Mouse (Mus musculus) lung, adult 10 weeks (tissue): Measurements from ENCODE around the gene Gm15557. TPM values are rescaled to one million over a fixed set of nuclear protein-coding genes. Genes with fewer than 3 reads are reported as not detected.

Experiments used
- polyA plus RNA-seq: library from polyadenylated mRNA; stranded (reverse); fragments of 350-450 nt; fragmentation: Illumina TruSeq; extraction: RNeasy Lipid Tissue Mini Kit (QIAGEN cat#74804); gene quantifications from one replicate; pipeline ENCODE4 v1.2.3, GENCODE M21; 2014; ENCODE audit warnings: low read depth, low replicate concordance; ENCODE audit not compliant: insufficient read depth

Gm15557 gene
- polyA plus RNA-seq = not detected

DNA sequence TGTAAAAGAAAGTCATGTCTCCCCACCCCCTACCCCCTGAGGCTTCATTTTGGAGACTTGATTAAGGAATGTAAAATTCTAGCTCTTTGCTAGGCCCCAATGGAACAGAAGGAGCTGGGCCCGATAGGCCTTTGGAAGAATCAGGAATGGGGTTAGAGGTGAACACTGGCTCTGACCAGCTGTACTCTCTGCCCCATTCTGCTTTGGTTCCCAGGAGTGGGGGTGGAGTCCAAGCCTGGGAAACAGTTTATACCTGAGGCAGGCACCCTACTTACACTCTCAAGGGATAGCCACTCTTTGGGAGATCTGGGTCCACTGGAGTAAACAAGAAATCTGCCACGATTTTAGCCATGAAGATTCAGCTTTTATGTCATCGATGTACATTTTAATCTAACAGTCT lies at the start of gene Gm15557:
Gene Gm15557, plus strand, starts transcription at position 48 of the 400 bp plus-strand sequence.

GRCm38 (mm10) chr2:155929531-155930442 lies 10.7 kb upstream of the Gm15557 start, which contains the start of gene Uqcc1:
Uqcc1 (minus strand) TSS chr2:155930310.

DNA sequence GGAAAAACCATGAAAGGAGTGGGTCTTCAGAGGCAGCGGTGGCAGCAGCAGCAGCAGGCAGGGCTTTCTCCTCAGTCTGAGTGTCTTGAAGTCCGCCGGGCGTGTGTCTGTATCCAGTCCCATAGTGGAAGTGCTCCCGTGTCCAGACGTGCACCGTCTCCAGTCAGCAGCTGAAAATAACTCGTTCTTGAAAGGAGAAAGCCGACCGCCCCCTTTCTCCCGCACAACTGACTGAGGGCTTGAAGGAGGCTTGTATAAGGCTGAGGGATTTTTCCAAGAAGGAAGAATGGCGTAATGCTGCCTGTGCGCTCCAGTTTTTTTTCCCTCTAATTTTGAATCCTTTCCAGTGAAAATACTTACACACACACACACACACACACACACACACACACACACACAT lies 4.6 kb downstream of the Gm15557 start, which contains the start of gene Gdf5:
Gene Gdf5, minus strand, starts transcription at position 244 of the 400 bp plus-strand sequence.

DNA sequence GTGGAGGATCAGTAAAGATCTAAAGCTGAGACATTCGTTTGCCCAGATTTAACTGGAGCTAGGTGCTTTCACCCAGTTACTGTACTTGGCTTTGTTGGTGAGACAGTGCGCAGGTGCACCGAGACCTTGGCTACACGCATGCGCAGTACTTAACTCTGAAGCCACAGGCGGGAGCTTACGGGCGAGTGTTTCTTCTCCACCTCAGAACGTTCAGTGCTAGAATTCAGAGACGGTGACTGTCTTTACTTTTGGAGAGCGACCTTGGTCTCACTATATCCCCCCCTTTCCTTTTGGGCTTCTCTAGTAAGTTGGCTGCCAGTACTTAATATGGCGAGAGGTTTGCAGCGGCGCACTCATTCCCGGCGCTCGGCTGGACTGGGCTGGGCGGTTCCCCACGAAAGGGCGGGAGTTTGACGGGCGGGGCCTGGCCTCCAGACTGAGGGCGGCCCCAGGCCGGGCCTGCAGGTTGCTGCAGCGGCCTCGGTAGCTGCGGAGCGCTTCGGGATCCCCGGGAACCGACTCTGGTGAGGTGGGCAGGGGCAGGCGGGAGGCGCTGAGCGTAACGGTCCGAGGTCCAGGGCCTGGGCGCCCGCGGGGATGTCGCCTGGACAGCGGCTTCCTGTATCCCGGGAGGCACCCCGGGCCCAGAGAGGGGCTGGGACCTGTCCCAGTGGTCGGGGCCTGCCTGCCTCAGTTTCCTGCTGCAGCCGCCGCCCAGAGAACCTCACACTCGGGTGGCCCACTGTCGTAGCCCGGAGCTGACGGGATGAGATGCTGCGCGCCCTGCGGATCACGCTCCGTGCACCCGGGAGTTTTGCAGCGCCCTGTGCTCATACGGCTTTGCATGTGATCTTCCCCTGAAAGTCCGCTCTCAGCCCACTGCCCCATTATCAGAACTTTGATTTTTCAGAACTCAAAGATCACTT lies 15.9 kb downstream of the Gm15557 start, which contains the start of gene Cep250:
Gene Cep250, plus strand, starts transcription at position 325 of the 926 bp plus-strand sequence.

Other genes starting within 250 kb of the Gm15557 start
- 48.8 TPM for gene Trpc4ap, start 248.3 kb upstream of the Gm15557 start, polyA plus RNA-seq
- 29.9 TPM for gene Edem2, start 211.3 kb upstream of the Gm15557 start, polyA plus RNA-seq
- gene Gm17581, start 204.9 kb upstream of the Gm15557 start, polyA plus RNA-seq = not detected
- 3.2 TPM for gene Procr, start 189.6 kb upstream of the Gm15557 start, polyA plus RNA-seq
- not detected for gene Mmp24, start 165.4 kb upstream of the Gm15557 start, polyA plus RNA-seq
- 44.7 TPM for gene BC029722, start 121.3 kb upstream of the Gm15557 start, polyA plus RNA-seq
- gene Eif6, start 113.8 kb upstream of the Gm15557 start, polyA plus RNA-seq = 71.3 TPM
- gene Fam83c, start 105.9 kb upstream of the Gm15557 start, polyA plus RNA-seq = not detected
- 30.8 TPM for gene Uqcc1, start 10.4 kb upstream of the Gm15557 start, polyA plus RNA-seq
- 0.35 TPM for gene Gdf5, start 4.6 kb downstream of the Gm15557 start, polyA plus RNA-seq
- 3.5 TPM for gene Cep250, start 15.7 kb downstream of the Gm15557 start, polyA plus RNA-seq
- gene 6430550D23Rik, start 67.2 kb downstream of the Gm15557 start, polyA plus RNA-seq = 0.84 TPM
- gene Ergic3, start 67.3 kb downstream of the Gm15557 start, polyA plus RNA-seq = 130 TPM
- gene Fer1l4, start 112.2 kb downstream of the Gm15557 start, polyA plus RNA-seq = 0.27 TPM
- gene Spag4, start 124.4 kb downstream of the Gm15557 start, polyA plus RNA-seq = 0.41 TPM
- gene Cpne1, start 171.2 kb downstream of the Gm15557 start, polyA plus RNA-seq = 17.9 TPM
- gene Rbm12, start 171.2 kb downstream of the Gm15557 start, polyA plus RNA-seq = 5.4 TPM
- gene Gm28036, start 186.4 kb downstream of the Gm15557 start, polyA plus RNA-seq = 1.5 TPM
- 210 TPM for gene Romo1, start 203.3 kb downstream of the Gm15557 start, polyA plus RNA-seq
- gene Nfs1, start 203.5 kb downstream of the Gm15557 start, polyA plus RNA-seq = 21.1 TPM
- gene Rbm39, start 239.5 kb downstream of the Gm15557 start, polyA plus RNA-seq = 128 TPM